Mouse (Mus musculus) stomach, embryonic 15.5 days (tissue): ENCODE results near the gene Gnb2. TPM values are rescaled to one million over a fixed set of nuclear protein-coding genes. Genes with fewer than 3 reads are reported as not detected.

Experiments used
- ATAC-seq: fragments of 200-750 bp; cut with Nextera tagmentation; 2 replicates; pipeline ENCODE4 v1.8.0; 2017; ENCODE audit warnings: low read depth, moderate number of reproducible peaks, moderate TSS enrichment; ENCODE audit not compliant: insufficient read depth, low FRiP score
- H3K27ac ChIP-seq: fragments of 300-500 bp; sonication (generic); 2 replicates; pipeline ENCODE4 v1.5.1; 2015; ENCODE audit warnings: mild to moderate bottlenecking, inconsistent platforms
- H3K27me3 ChIP-seq: fragments of 300-500 bp; sonication (generic); replicated peaks from 2 replicates; pipeline ENCODE4 v1.6.1; 2015; ENCODE audit warnings: inconsistent platforms
- H3K36me3 ChIP-seq: fragments of 300-500 bp; sonication (generic); 2 replicates; pipeline ENCODE4 v1.6.1; 2015; ENCODE audit warnings: inconsistent platforms
- H3K4me1 ChIP-seq: fragments of 300-500 bp; sonication (generic); 2 replicates; pipeline ENCODE4 v1.6.1; 2015; ENCODE audit warnings: inconsistent platforms
- H3K4me2 ChIP-seq: fragments of 300-500 bp; sonication (generic); 2 replicates; pipeline ENCODE4 v1.6.1; 2015; ENCODE audit warnings: mild to moderate bottlenecking, inconsistent platforms
- H3K4me3 ChIP-seq: fragments of 300-500 bp; sonication (generic); replicated peaks from 2 replicates; pipeline ENCODE4 v1.5.1; 2015; ENCODE audit warnings: inconsistent platforms
- H3K9ac ChIP-seq: fragments of 300-500 bp; sonication (generic); 2 replicates; pipeline ENCODE4 v1.6.1; 2015; ENCODE audit warnings: inconsistent platforms
- H3K9me3 ChIP-seq: fragments of 300-500 bp; sonication (generic); 2 replicates; pipeline ENCODE4 v1.6.1; 2016; ENCODE audit warnings: inconsistent platforms
- WGBS: fragments of 180-500 bp; shearing (Covaris S2); methylation state at CpG from one replicate; pipeline ENCODE4 v1.1.7; 2015; 5-methylcytosine and 5-hydroxymethylcytosine counted together
- polyA plus RNA-seq: library from polyadenylated mRNA; unstranded; fragments of >200 nt; fragmentation: Nextera tagmentation; extraction: Ambion mirVana; gene quantifications from 2 replicates; pipeline ENCODE4 v1.2.1, GENCODE M21; 2015

Gene Gnb2
- 359 and 366 TPM in 2 replicates for polyA plus RNA-seq

DNA sequence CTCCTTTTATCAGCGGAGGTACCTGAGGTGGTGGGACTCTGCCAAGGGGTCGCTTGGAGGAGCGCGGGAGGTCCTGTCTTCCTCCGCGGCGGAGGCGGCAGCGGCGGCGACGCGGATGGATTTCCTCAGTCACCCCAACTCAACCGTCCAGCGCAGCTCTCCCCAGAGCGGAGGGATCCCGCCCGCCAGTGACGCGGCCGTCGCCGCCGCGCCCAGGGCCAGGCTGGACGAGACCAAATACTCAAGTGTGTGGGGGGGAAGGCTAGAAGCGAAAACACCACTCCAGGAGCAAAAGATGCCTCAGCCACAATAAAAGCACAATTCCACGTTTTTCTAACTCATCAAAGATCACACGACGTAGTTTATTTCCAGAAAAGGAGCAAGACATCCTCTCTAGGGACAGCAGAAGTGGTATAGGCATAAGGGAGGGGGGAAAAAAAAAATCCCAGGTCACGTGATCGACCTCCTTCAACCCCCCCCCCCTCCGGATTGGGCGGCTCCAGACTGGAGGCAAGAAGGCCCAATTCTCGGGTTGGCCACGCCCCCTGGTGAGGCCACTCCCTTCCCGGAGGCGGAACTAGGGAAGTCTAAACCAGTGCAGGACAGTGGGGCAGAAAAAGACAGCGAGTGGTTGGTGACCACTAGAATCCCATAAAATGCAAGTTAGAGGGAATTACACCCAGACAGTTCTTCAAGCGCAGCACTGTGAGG, at the start of gene Gnb2, which contains the start of gene Epo:
Gene Gnb2, minus strand, starts transcription at position 394 of the 711 bp plus-strand sequence.
Gene Epo, minus strand, starts transcription at position 126 of the 711 bp plus-strand sequence.
- Histone ChIP-seq H3K9me3 (no peaks in the 10 kb centered on the region), H3K4me1 (peaks cover 16% of the 10 kb centered on the region), H3K36me3 (peaks cover 15% of the 10 kb centered on the region), H3K27me3 (no peaks in the 10 kb centered on the region), H3K4me3 (peak within 1 kb of the TSS; percentile 81), H3K9ac (peak within 1 kb of the TSS; percentile 95), H3K27ac (peak within 1 kb of the TSS; percentile 95), H3K4me2 (peak within 1 kb of the TSS; percentile 83)
- WGBS: under 1% methylated on average over 40 of the region's 40 CpGs
- ATAC-seq: peak; percentile 82

DNA sequence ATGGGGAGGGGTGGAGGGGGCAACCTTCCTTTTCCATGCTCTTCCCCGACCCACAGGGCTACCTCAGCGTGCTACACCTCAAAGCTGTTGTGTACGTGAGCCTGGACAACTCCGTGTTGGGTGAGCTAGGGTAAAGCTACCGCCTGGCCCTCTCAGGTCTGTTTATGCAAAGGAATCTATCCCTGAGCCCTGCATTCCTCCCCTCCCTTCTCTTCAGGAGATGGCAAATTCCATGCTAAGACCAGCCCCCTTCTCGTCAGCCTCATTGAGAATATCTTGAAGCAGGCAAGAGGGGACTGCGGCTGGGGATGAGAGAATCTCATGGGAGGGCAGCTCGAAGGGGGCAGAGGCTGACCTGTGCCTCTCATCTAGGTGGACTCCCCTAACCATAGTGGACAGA, 49.4 kb upstream of the Gnb2 start:
- Histone ChIP-seq H3K36me3 (no peaks in the 10 kb centered on the region), H3K9me3 (no peaks in the 10 kb centered on the region), H3K9ac (no peak overlapping the region), H3K27me3 (no peaks in the 10 kb centered on the region), H3K4me1 (0 out of 2 replicates have a peak, but pooled peaks cover 6% of the 10 kb centered on the region), H3K4me3 (no peak overlapping the region; the same call in 1 of the 2 replicates), H3K27ac (no peak overlapping the region), H3K4me2 (no peak overlapping the region)
- 23% methylated on average over 8 of the region's 8 CpGs for WGBS
- ATAC-seq: no peak

GRCm38 (mm10) chr5:137580246-137580645, 46.9 kb upstream of the Gnb2 start:
- H3K9me3 ChIP-seq: no peaks in the 10 kb centered on the region
- H3K4me1 ChIP-seq: 0 out of 2 replicates have a peak, but pooled peaks cover 6% of the 10 kb centered on the region
- no peak overlapping the region for H3K27ac ChIP-seq
- ATAC-seq: no peak
- no peak overlapping the region for H3K4me2 ChIP-seq
- H3K4me3 ChIP-seq: no peak overlapping the region
- WGBS: 78% methylated on average over 6 of the region's 6 CpGs
- H3K9ac ChIP-seq: no peak overlapping the region
- H3K27me3 ChIP-seq: no peaks in the 10 kb centered on the region
- no peaks in the 10 kb centered on the region for H3K36me3 ChIP-seq

DNA sequence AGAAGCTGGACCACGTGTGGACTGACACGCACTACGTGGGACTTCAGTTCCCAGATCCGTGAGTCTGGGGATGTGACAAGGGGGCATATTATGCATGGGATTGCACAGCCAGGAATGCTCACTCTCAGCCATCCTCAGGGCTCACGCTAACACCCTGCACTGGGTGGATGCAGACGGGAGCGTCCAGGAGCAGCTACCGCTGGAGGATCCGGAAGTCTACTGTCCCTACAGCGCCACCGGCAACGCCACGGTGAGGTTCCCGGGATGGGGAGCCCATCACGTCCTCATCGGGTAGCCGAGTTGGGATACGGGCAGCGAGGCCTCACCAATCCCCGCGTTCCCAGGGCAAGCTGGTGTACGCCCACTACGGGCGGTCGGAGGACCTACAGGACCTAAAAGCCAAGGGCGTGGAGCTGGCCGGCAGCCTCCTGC, 41.2 kb upstream of the Gnb2 start:
- H3K27ac ChIP-seq: no peak overlapping the region
- 9% methylated on average over 27 of the region's 27 CpGs for WGBS
- peaks cover 6% of the 10 kb centered on the region; the same call in 1 of the 2 replicates for H3K4me1 ChIP-seq
- no peaks in the 10 kb centered on the region for H3K9me3 ChIP-seq
- H3K4me3 ChIP-seq: peak overlapping the region; percentile 28
- no peak overlapping the region for H3K9ac ChIP-seq
- peaks cover 8% of the 10 kb centered on the region; the same call in 1 of the 2 replicates for H3K27me3 ChIP-seq
- peak overlapping the region; percentile 57 for H3K4me2 ChIP-seq
- ATAC-seq: no peak
- no peaks in the 10 kb centered on the region for H3K36me3 ChIP-seq

DNA sequence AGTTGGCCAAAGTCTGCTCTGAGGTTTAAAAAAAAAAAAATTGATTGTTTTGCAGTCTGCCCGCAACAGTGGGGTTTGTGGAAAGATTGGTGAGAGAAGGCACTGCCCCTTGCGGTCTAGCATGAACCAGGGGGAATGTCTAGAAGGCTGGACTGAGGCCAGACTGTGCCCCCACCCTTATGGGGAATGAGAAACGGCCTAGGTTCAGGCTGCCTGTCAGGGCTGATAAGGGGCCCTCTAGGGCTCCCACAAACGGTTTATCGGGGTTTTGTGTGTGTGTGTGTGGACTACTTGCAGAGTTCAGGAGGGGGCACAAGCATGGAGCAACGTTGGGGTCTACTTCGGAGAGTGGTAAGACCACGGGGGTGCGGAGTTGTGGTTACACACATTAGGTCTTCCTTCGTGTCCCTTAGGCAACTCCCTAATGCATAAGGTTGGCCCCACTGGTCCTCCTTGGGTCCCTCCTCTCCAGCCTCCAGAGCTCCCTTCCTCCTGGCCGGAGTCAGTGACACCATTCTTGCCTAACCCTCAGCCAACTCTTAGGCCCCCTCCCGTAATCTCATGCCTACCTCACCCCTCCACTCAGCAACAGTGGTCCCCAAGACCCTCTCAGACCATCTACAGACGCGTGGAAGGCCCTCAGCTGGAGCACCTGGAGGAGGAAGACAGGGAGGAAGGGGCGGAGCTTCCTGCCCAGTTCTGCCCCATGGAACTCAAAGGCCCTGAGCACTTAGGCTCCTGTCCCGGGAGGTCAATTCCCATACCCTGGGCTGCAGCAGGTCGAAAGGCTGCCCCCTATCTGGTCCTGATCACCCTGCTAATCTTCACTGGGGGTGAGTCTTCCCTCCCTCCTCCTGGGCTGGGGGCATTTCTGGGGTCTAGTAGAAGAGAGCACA, 37.6 kb upstream of the Gnb2 start:
- peak; percentile 80; the same call in 1 of the 2 replicates for ATAC-seq

GRCm38 (mm10) chr5:137570181-137570580, 36.9 kb upstream of the Gnb2 start:
- Histone ChIP-seq H3K4me3 (no peak overlapping the region), H3K4me1 (peaks cover 6% of the 10 kb centered on the region; the same call in 1 of the 2 replicates), H3K4me2 (peak overlapping the region; percentile 16; the same call in 1 of the 2 replicates), H3K9me3 (no peaks in the 10 kb centered on the region), H3K9ac (no peak overlapping the region), H3K36me3 (no peaks in the 10 kb centered on the region), H3K27me3 (peaks cover 8% of the 10 kb centered on the region; the same call in 1 of the 2 replicates), H3K27ac (no peak overlapping the region)
- 49% methylated on average over 7 of the region's 7 CpGs for WGBS
- ATAC-seq: no peak

More for the DNA sequence above, 37.6 kb upstream of the Gnb2 start:
- H3K4me3 ChIP-seq: no peak overlapping the region
- peaks cover 6% of the 10 kb centered on the region; the same call in 1 of the 2 replicates for H3K4me1 ChIP-seq
- H3K9me3 ChIP-seq: no peaks in the 10 kb centered on the region
- H3K36me3 ChIP-seq: no peaks in the 10 kb centered on the region
- H3K27ac ChIP-seq: no peak overlapping the region
- H3K9ac ChIP-seq: no peak overlapping the region
- no peak overlapping the region for H3K4me2 ChIP-seq
- WGBS: 65% methylated on average over 17 of the region's 17 CpGs
- H3K27me3 ChIP-seq: peaks cover 8% of the 10 kb centered on the region; the same call in 1 of the 2 replicates

GRCm38 (mm10) chr5:137569665-137570064, 36.4 kb upstream of the Gnb2 start, which contains the start of gene Tfr2:
TSS of gene Tfr2 (plus strand) at chr5:137569840.
- no peaks in the 10 kb centered on the region for H3K36me3 ChIP-seq
- peak; percentile 77; the same call in 1 of the 2 replicates for ATAC-seq
- peaks cover 6% of the 10 kb centered on the region; the same call in 1 of the 2 replicates for H3K4me1 ChIP-seq
- H3K4me3 ChIP-seq: no peak within 1 kb of the TSS
- H3K27ac ChIP-seq: no peak within 1 kb of the TSS
- peak within 1 kb of the TSS; percentile 16; the same call in 1 of the 2 replicates for H3K4me2 ChIP-seq
- H3K9me3 ChIP-seq: no peaks in the 10 kb centered on the region
- 29% methylated on average over 9 of the region's 9 CpGs for WGBS
- H3K27me3 ChIP-seq: peaks cover 7% of the 10 kb centered on the region; the same call in 1 of the 2 replicates
- no peak within 1 kb of the TSS for H3K9ac ChIP-seq

- H3K9me3 ChIP-seq: no peaks in the 10 kb centered on the region
- H3K4me3 ChIP-seq: no peak overlapping the region
- H3K36me3 ChIP-seq: no peaks in the 10 kb centered on the region
- H3K4me1 ChIP-seq: no peaks in the 10 kb centered on the region
- 60% methylated on average over 12 of the region's 12 CpGs for WGBS
- H3K4me2 ChIP-seq: no peak overlapping the region; the same call in 1 of the 2 replicates
- no peak for ATAC-seq
- H3K27me3 ChIP-seq: peaks cover 3% of the 10 kb centered on the region; the same call in 1 of the 2 replicates
- no peak overlapping the region for H3K9ac ChIP-seq
- H3K27ac ChIP-seq: no peak overlapping the region
These were observed 35.7 kb upstream of the Gnb2 start for GRCm38 (mm10) chr5:137569031-137569430.

DNA sequence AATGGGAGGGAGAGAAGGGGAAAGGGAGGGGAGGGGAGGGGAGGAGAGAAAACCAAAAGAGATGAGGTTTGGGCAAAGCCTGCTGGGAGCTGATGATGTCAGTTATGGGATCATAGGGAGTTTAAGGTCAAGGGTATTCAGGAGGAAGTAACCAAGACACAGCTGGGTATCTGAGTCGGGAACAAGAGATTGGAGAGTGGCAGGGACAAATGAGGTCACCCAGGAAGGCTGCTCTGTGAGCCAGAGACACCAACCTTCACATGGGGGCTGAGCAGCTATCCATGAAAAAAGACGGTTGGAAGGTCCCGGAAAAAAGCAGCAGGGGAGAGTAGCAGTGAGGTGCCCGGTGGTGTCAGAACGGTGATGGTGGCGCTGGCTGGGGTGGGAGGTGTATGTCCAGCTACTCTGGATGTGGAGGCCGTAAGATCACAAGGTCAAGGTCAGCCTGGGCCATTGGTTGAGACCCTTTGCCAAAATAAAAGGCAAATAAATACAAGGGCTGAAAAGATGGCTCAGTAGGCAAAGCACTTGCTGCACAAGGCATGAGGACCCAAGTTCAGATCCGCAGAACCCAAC, 35.0 kb upstream of the Gnb2 start:
- Histone ChIP-seq H3K4me2 (no peak overlapping the region), H3K9ac (no peak overlapping the region), H3K27ac (no peak overlapping the region), H3K9me3 (no peaks in the 10 kb centered on the region), H3K4me1 (no peaks in the 10 kb centered on the region), H3K27me3 (peaks cover 3% of the 10 kb centered on the region; the same call in 1 of the 2 replicates), H3K4me3 (no peak overlapping the region), H3K36me3 (no peaks in the 10 kb centered on the region)
- no peak for ATAC-seq
- 78% methylated on average over 8 of the region's 8 CpGs for WGBS

DNA sequence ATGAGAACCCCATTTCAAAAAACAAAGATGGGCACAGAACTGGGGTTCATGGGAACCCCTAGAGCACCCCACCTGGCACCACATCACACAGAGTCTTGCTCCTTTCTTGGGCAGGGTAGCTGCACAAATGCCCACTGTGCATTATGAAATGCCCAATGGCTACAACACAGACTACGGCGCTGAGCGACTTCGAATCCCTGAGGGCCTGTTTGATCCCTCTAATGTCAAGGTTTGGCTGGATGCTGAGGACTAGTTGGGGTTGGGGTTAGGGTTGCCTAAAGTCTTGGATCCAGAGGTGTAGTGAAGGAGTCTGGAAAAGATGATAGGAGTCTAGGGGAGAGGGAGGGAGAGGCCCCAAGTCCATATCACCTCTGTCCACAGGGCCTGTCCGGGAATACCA, 33.1 kb upstream of the Gnb2 start:
- H3K27me3 ChIP-seq: no peaks in the 10 kb centered on the region
- no peaks in the 10 kb centered on the region for H3K9me3 ChIP-seq
- H3K27ac ChIP-seq: no peak overlapping the region
- no peak for ATAC-seq
- H3K4me3 ChIP-seq: no peak overlapping the region
- WGBS: 91% methylated on average over 5 of the region's 5 CpGs
- no peak overlapping the region for H3K4me2 ChIP-seq
- no peaks in the 10 kb centered on the region for H3K4me1 ChIP-seq
- no peak overlapping the region for H3K9ac ChIP-seq
- no peaks in the 10 kb centered on the region for H3K36me3 ChIP-seq

- H3K4me2 ChIP-seq: no peak overlapping the region
- no peaks in the 10 kb centered on the region for H3K4me1 ChIP-seq
- no peaks in the 10 kb centered on the region for H3K27me3 ChIP-seq
- no peak overlapping the region for H3K9ac ChIP-seq
- WGBS: 69% methylated on average over 6 of the region's 6 CpGs
- no peaks in the 10 kb centered on the region for H3K9me3 ChIP-seq
- no peak overlapping the region for H3K4me3 ChIP-seq
- H3K36me3 ChIP-seq: no peaks in the 10 kb centered on the region
- H3K27ac ChIP-seq: no peak overlapping the region
- ATAC-seq: no peak
These were observed 32.4 kb upstream of the Gnb2 start for GRCm38 (mm10) chr5:137565744-137566143.
